In the genomic region with DNA sequence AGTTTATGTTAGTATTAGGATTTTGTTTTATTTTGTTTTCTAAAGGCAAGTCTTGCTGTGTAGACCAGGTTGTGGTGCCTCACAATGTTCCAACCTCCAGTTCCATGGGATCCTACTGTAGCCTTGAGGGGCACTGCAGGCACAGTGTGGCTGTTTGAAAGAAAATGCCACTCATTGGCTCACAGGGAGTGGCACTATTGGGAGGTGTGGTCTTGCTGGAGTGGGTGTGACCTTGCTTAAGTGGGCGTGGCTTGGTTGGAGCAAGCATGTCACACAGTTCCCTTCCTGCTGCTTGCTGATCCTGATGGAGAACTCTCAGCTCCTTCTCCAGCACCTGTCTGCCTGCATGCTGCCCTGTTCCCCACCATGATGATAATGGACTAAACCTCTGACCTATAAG, we compare ENCODE assay signal across 10 mouse cellular contexts. TPM values are rescaled to one million over a fixed set of nuclear protein-coding genes. Genes with fewer than 3 reads are reported as not detected.
DNase-seq lines count a peak whose midpoint lies in the region; ATAC-seq lines count a peak whose summit lies in the region.
"Had no signal": no experiment of that assay in that cellular context is flagged by ENCODE, and none has a peak within 500 bp of the region (broad histone marks: within the 10 kb centered on the region; RNA-seq: fewer than 3 reads in every experiment).

No protein-coding gene starts in this region.

- no peaks in the 10 kb centered on the region for H3K9me3 ChIP-seq in embryonic facial prominence, embryonic 11.5 days (replicated peaks; ENCODE audit: control insufficient read depth, low read length)
- H3K9me3 ChIP-seq in embryonic facial prominence, embryonic 10.5 days = no peaks in the 10 kb centered on the region
- H3K9me3 ChIP-seq in liver, embryonic 16.5 days (replicated peaks; ENCODE audit: control insufficient read depth, low read length) = no peaks in the 10 kb centered on the region
- H3K9me3 ChIP-seq: midbrain, embryonic 13.5 days had no signal

- WGBS in embryonic facial prominence, embryonic 11.5 days = 12% methylated on average over 1 of the region's 1 CpGs
- WGBS in embryonic facial prominence, embryonic 10.5 days = 0% methylated on average over 1 of the region's 1 CpGs
- WGBS in liver, embryonic 16.5 days (ENCODE audit: insufficient replicate concordance) = 0% methylated on average over 1 of the region's 1 CpGs

- no peaks in the 10 kb centered on the region for H3K4me1 ChIP-seq in embryonic facial prominence, embryonic 11.5 days (ENCODE audit: control insufficient read depth, insufficient read depth, low read length)
- peaks cover 20% of the 10 kb centered on the region for H3K4me1 ChIP-seq in embryonic facial prominence, embryonic 10.5 days
- H3K4me1 ChIP-seq in liver, embryonic 16.5 days (ENCODE audit: control insufficient read depth, low read depth, low read length) = peaks cover 12% of the 10 kb centered on the region

- no peak overlapping the region for H3K4me3 ChIP-seq in embryonic facial prominence, embryonic 11.5 days (ENCODE audit: low read depth, low read length)
- H3K4me3 ChIP-seq in embryonic facial prominence, embryonic 10.5 days = no peak overlapping the region
- no peak overlapping the region for H3K4me3 ChIP-seq in liver, embryonic 16.5 days (ENCODE audit: low read depth, low read length)
- H3K4me3 ChIP-seq: midbrain, embryonic 13.5 days had no signal

- no peak overlapping the region for H3K4me2 ChIP-seq in embryonic facial prominence, embryonic 11.5 days (ENCODE audit: low read depth, low read length)
- H3K4me2 ChIP-seq in liver, embryonic 16.5 days (ENCODE audit: low read depth, low read length) = no peak overlapping the region
- H3K4me2 ChIP-seq: midbrain, embryonic 13.5 days had no signal

- no peaks in the 10 kb centered on the region for H3K27me3 ChIP-seq in embryonic facial prominence, embryonic 11.5 days (ENCODE audit: control insufficient read depth, insufficient read depth, low read length)
- H3K27me3 ChIP-seq in embryonic facial prominence, embryonic 10.5 days (replicated peaks; ENCODE audit: low read depth, poor library complexity, severe bottlenecking) = no peaks in the 10 kb centered on the region
- no peaks in the 10 kb centered on the region for H3K27me3 ChIP-seq in liver, embryonic 16.5 days (ENCODE audit: control insufficient read depth, insufficient read depth, low read depth, low read length)
- H3K27me3 ChIP-seq: midbrain, embryonic 13.5 days had no signal

- DNase-seq in embryonic facial prominence, embryonic 11.5 days (ENCODE audit: low spot score) = no peak
- no peak for DNase-seq in embryonic facial prominence, embryonic 10.5 days (ENCODE audit: low spot score)
- DNase-seq in 3134 (ENCODE audit: extremely low read depth, insufficient read length, low spot score) = peak; percentile 62
- peak; percentile 72 for DNase-seq in c-Kit-positive CD71-positive TER-119-negative erythroid progenitor cells, embryonic 14.5 days (ENCODE audit: low read depth)
- no peak for DNase-seq in right cerebral cortex, postnatal 14 days
- no peak for DNase-seq in left cerebral cortex, postnatal 4 days
- DNase-seq in layer of hippocampus, adult 8-10 months (ENCODE audit: low spot score in 2 of 2) = no peak
- DNase-seq: kidney, adult 2 months had no signal

- H3K9ac ChIP-seq in embryonic facial prominence, embryonic 11.5 days (replicated peaks; ENCODE audit: low read length) = no peak overlapping the region
- H3K9ac ChIP-seq in liver, embryonic 16.5 days (ENCODE audit: low read depth, low read length) = no peak overlapping the region
- H3K9ac ChIP-seq: midbrain, embryonic 13.5 days had no signal

- H3K36me3 ChIP-seq in embryonic facial prominence, embryonic 11.5 days (replicated peaks; ENCODE audit: control insufficient read depth, insufficient read depth, low read depth, low read length) = no peaks in the 10 kb centered on the region
- H3K36me3 ChIP-seq in embryonic facial prominence, embryonic 10.5 days (replicated peaks) = no peaks in the 10 kb centered on the region
- H3K36me3 ChIP-seq in liver, embryonic 16.5 days (ENCODE audit: control insufficient read depth, insufficient read depth) = no peaks in the 10 kb centered on the region
- H3K36me3 ChIP-seq: midbrain, embryonic 13.5 days had no signal

- 0 out of 2 replicates have a peak, but pooled peaks have one; percentile 64 for ATAC-seq in embryonic facial prominence, embryonic 11.5 days (replicated peaks; ENCODE audit: insufficient number of reproducible peaks, low FRiP score, low TSS enrichment, low read depth)
- peak; percentile 88 for ATAC-seq in liver, embryonic 16.5 days (ENCODE audit: low read depth)
- ATAC-seq: midbrain, embryonic 13.5 days had no signal

- no peak overlapping the region for H3K27ac ChIP-seq in embryonic facial prominence, embryonic 11.5 days (replicated peaks; ENCODE audit: low read depth, low read length)
- no peak overlapping the region for H3K27ac ChIP-seq in embryonic facial prominence, embryonic 10.5 days (replicated peaks)
- H3K27ac ChIP-seq in liver, embryonic 16.5 days (ENCODE audit: low read length) = no peak overlapping the region
- H3K27ac ChIP-seq: midbrain, embryonic 13.5 days had no signal

- intact Hi-C loops in left cerebral cortex, postnatal 4 days (cut with DNase I) = no loop called here

RNA-seq across cellular contexts. Expression of a gene that starts 18.6 kb away (rescaled TPM):
- polyA plus RNA-seq in embryonic facial prominence, embryonic 11.5 days (2014; fragmentation: Nextera tagmentation; extraction: Ambion mirVana) = 2.0 and 3.3 TPM in 2 replicates
- polyA plus RNA-seq in embryonic facial prominence, embryonic 10.5 days (2016; fragmentation: Nextera tagmentation; extraction: Ambion mirVana) = 1.1 and 1.6 TPM in 2 replicates
- 28.8 and 29.0 TPM in 2 replicates for polyA plus RNA-seq in liver, embryonic 16.5 days (2015; fragmentation: Nextera tagmentation; extraction: Ambion mirVana)
- total RNA-seq in left cerebral cortex, postnatal 4 days (2021) = 1 to 10 TPM in 1 of 2 experiments, under 1 TPM in 1; 0.60 to 1.2 TPM
- under 1 TPM in 3 of 4 experiments, not detected in 1; 0.55 to 0.62 (median 0.59) TPM for total RNA-seq in layer of hippocampus, adult 8-10 months (2022)

RNA-seq across cellular contexts. Expression of a gene that starts 30.8 kb away (rescaled TPM):
- polyA plus RNA-seq in embryonic facial prominence, embryonic 11.5 days (2014; fragmentation: Nextera tagmentation; extraction: Ambion mirVana) = 36.2 and 39.1 TPM in 2 replicates
- 68.9 and 71.8 TPM in 2 replicates for polyA plus RNA-seq in embryonic facial prominence, embryonic 10.5 days (2016; fragmentation: Nextera tagmentation; extraction: Ambion mirVana)
- polyA plus RNA-seq in liver, embryonic 16.5 days (2015; fragmentation: Nextera tagmentation; extraction: Ambion mirVana) = 2.5 and 2.8 TPM in 2 replicates
- 1 to 10 TPM; 8.3 to 8.5 TPM for total RNA-seq in left cerebral cortex, postnatal 4 days (2021)
- total RNA-seq in layer of hippocampus, adult 8-10 months (2022) = 1 to 10 TPM; 2.5 to 4.7 (median 3.4) TPM

Comparison
In these comparisons a context has a peak if more than half of its experiments do, and no peak if none do; other contexts are left out.
1. DNase-seq: peak in 3134 (single experiment) and c-Kit-positive CD71-positive TER-119-negative erythroid progenitor cells, embryonic 14.5 days (single experiment); none in embryonic facial prominence, embryonic 11.5 days (single experiment), embryonic facial prominence, embryonic 10.5 days (single experiment), right cerebral cortex, postnatal 14 days (single experiment), left cerebral cortex, postnatal 4 days (single experiment) and layer of hippocampus, adult 8-10 months (0 of 2).